Mouse (Mus musculus) myocyte (in vitro differentiated cells): ENCODE data around the gene Ergic1.

Experiments used
- POLR2A ChIP-seq: IDR thresholded peaks from one replicate; pipeline ENCODE4 v1.6.1; 2011; ENCODE audit warnings: low read depth, mild to moderate bottlenecking, control low read depth, moderate library complexity; ENCODE audit not compliant: insufficient read length
- TCF12 ChIP-seq: IDR thresholded peaks from one replicate; pipeline ENCODE4 v1.6.1; 2011; ENCODE audit warnings: mild to moderate bottlenecking, control low read depth; ENCODE audit not compliant: poor library complexity, insufficient read depth, severe bottlenecking

- no peak for TF ChIP-seq POLR2A
- no peak for TF ChIP-seq TCF12
These were observed 104.3 kb downstream of the Ergic1 start for GRCm38 (mm10) chr17:26665600-26665999.
